Mouse (Mus musculus) ES-Bruce4 (cell line): ENCODE measurements at regions not wholly inside any gene's neighbourhood (a gene's known extent, or its start where the extent isn't known, plus 50 kb on each side); places are given as distances from the start of the nearest gene placed in this dataset.

ENCODE experiments used
- H3K27ac ChIP-seq: 2 replicates; pipeline ENCODE4 v1.5.1; 2012; ENCODE audit warnings: low read length, inconsistent platforms; ENCODE audit not compliant: insufficient read depth
- H3K27me3 ChIP-seq: 2 replicates; pipeline ENCODE4 v1.6.1; 2012; ENCODE audit warnings: mild to moderate bottlenecking, low read length, inconsistent platforms; ENCODE audit not compliant: control insufficient read depth, poor library complexity, insufficient read depth, severe bottlenecking
- H3K36me3 ChIP-seq: 2 replicates; pipeline ENCODE4 v1.6.1; 2012; ENCODE audit warnings: inconsistent platforms, mild to moderate bottlenecking, low read length, moderate library complexity; ENCODE audit not compliant: control insufficient read depth, poor library complexity, insufficient read depth, severe bottlenecking
- H3K4me1 ChIP-seq: one replicate; pipeline ENCODE4 v1.8.1; 2011; ENCODE audit warnings: low read length; ENCODE audit not compliant: control insufficient read depth, insufficient read depth
- H3K4me3 ChIP-seq: 2 replicates; pipeline ENCODE4 v1.5.1; 2011; ENCODE audit warnings: low read depth, mild to moderate bottlenecking, low read length
- H3K9ac ChIP-seq: 2 replicates; pipeline ENCODE4 v1.6.1; 2012; ENCODE audit warnings: low read depth, mild to moderate bottlenecking, inconsistent platforms; ENCODE audit not compliant: poor library complexity, severe bottlenecking
- H3K9me3 ChIP-seq: replicated peaks from 2 replicates; pipeline ENCODE4 v1.6.1; 2012; ENCODE audit warnings: mild to moderate bottlenecking, low read length, inconsistent platforms; ENCODE audit not compliant: control insufficient read depth, poor library complexity, insufficient read depth, severe bottlenecking
- CTCF ChIP-seq: IDR thresholded peaks from one replicate; pipeline ENCODE4 v1.8.1; 2011; ENCODE audit warnings: low read depth, low read length
- EP300 ChIP-seq: IDR thresholded peaks from 2 replicates; pipeline ENCODE4 v1.6.1; 2011; ENCODE audit warnings: low read depth, low read length; ENCODE audit not compliant: insufficient read depth
- POLR2A ChIP-seq: IDR thresholded peaks from one replicate; pipeline ENCODE4 v1.8.1; 2011; ENCODE audit warnings: low read length; ENCODE audit not compliant: insufficient read depth

DNA sequence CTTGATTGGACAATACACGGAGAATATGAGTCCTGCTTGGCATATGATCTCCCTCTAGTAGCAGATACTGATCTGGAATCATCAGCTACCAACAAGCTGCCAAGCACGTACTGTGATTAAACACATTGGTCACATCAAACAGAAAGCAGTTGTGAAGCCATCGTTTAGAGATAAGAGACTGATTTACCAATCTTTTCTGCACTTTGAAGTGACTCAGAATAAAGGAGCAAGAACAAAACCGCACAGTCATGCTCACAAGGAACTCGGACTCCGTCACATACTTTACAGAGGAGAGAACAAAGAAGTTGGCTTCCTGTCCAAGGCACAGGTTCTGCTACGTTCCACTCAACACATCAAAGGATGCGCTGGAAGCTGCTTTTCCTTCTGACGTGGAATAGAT, 91.1 kb upstream of the Zc3h12c start:
- H3K9ac ChIP-seq, result no peak overlapping the region
- peaks cover 2% of the 10 kb centered on the region; the same call in 1 of the 2 replicates for H3K9me3 ChIP-seq
- no peaks in the 10 kb centered on the region for H3K27me3 ChIP-seq
- no peak overlapping the region for H3K4me3 ChIP-seq
- no peak for TF ChIP-seq EP300
- no peak for TF ChIP-seq CTCF
- H3K27ac ChIP-seq, result no peak overlapping the region
- H3K36me3 ChIP-seq, result no peaks in the 10 kb centered on the region
- H3K4me1 ChIP-seq, result no peaks in the 10 kb centered on the region

DNA sequence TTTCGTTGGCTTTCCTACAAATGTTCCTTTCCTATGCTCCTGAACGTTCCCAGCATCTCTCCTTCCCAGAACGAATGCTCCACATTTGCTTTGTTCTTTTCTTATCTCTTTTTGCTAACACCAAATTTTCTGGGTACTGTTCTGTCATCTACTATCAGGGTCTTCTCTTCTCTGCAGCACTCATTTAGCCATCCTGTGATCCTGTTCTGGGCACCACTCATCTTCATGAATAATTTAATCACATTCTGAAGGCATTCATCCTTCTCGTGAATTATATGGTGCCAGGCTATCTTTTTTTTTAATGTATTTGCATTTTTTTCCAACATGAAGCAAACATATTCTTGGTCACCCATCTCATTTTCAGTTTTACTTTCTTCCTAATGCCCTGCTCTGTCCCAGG, 87.3 kb upstream of the Zc3h12c start:
- H3K9ac ChIP-seq, result no peak overlapping the region

DNA sequence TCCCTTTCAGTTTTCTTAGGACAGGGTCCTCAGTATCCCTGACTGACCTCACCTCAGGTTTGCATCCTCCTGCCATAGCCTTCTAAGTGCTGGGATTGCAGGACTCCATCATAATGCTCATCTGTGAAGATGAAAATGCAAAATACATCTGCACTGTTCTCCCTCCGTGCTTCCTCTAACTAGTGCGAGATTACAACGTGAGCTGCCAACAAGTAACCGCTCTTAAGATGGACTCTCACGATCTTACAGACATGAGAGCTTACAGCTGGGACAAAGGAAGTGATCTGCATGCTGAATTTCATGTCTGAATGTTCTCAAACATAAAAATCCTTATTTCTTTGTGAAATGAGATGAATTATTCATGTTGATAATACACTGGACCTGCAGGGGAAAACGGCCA, 86.1 kb upstream of the Zc3h12c start:
- Histone ChIP-seq H3K4me1 (no peaks in the 10 kb centered on the region), H3K9ac (no peak overlapping the region), H3K9me3 (no peaks in the 10 kb centered on the region), H3K27ac (no peak overlapping the region), H3K27me3 (no peaks in the 10 kb centered on the region), H3K4me3 (no peak overlapping the region), H3K36me3 (no peaks in the 10 kb centered on the region)
- TF ChIP-seq CTCF (no peak), POLR2A (no peak), EP300 (no peak)

More for the DNA sequence above, 87.3 kb upstream of the Zc3h12c start:
- Histone ChIP-seq H3K4me1 (no peaks in the 10 kb centered on the region), H3K27ac (no peak overlapping the region), H3K27me3 (no peaks in the 10 kb centered on the region), H3K36me3 (no peaks in the 10 kb centered on the region), H3K4me3 (no peak overlapping the region), H3K9me3 (no peaks in the 10 kb centered on the region)
- TF ChIP-seq CTCF, result no peak
- no peak for TF ChIP-seq POLR2A
- no peak for TF ChIP-seq EP300

DNA sequence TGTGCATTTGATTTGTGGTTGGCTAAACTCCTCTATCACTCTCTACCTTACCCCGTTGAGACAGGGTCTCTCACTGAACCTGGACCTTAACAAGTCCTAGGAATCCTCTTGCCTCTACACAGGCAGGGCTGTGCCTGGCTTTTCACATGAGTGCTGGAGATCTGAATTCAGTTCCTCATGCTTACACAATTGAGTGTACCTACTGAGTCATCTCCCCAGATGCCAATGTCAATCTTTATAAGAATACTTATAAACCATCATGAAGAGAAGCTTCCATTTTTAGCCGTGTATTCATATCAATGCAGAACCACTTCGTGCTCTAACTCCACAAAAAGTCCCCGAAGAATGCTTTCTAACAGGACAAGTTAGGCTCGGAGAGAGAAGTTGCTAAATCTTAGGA, 83.1 kb upstream of the Zc3h12c start:
- Histone ChIP-seq H3K9me3 (no peaks in the 10 kb centered on the region), H3K27ac (no peak overlapping the region), H3K9ac (no peak overlapping the region), H3K4me1 (no peaks in the 10 kb centered on the region), H3K27me3 (no peaks in the 10 kb centered on the region), H3K36me3 (no peaks in the 10 kb centered on the region), H3K4me3 (no peak overlapping the region)
- TF ChIP-seq EP300 (no peak), POLR2A (no peak), CTCF (no peak)

DNA sequence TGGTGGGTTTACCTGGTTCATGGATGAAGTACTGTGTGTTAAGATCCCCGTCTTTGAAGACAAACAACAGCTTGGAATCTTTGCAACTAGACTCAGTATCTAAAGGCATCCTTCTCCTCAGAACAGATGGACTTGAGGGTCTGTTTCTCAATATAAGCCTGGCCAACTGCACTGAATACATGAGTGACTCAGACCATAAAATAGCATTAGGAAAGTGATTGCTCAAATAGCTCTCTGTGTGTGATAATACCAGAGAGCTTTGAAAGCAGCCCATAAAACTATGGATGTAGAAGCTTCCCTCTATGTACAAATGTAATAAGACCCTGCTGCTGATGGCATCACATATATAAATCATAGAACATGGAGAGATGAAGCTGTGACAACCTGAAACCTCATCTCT, 78.3 kb upstream of the Zc3h12c start:
- Histone ChIP-seq H3K9ac (no peak overlapping the region), H3K27me3 (no peaks in the 10 kb centered on the region), H3K4me1 (no peaks in the 10 kb centered on the region), H3K4me3 (no peak overlapping the region), H3K36me3 (no peaks in the 10 kb centered on the region), H3K27ac (no peak overlapping the region), H3K9me3 (no peaks in the 10 kb centered on the region)
- TF ChIP-seq CTCF (no peak), POLR2A (no peak), EP300 (no peak)

DNA sequence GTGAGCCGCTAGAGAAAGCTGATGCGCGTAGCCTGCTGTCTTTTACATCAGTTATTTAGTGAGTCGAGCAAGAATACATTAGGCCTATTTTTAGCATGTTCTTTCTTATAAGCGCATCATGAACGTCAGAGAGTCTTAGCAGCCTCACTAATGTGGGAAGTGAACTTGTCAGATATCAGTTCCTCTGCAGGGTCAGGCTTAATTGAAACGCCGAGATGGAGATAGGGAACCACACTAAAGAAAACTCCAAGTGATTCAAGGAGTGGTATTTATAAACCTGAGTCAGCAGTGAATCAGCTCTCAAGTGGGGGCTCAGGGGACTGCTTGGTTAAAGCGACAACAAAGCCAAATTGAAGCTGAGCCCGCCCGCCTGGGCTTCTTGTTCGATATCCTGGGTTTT, 75.7 kb upstream of the Zc3h12c start:
- no peak overlapping the region for H3K9ac ChIP-seq
- no peaks in the 10 kb centered on the region for H3K9me3 ChIP-seq
- no peaks in the 10 kb centered on the region for H3K4me1 ChIP-seq
- TF ChIP-seq CTCF (no peak), POLR2A (no peak), EP300 (no peak)
- no peaks in the 10 kb centered on the region for H3K36me3 ChIP-seq
- no peak overlapping the region for H3K27ac ChIP-seq
- H3K27me3 ChIP-seq, result no peaks in the 10 kb centered on the region
- no peak overlapping the region for H3K4me3 ChIP-seq
